Mouse (Mus musculus): ENCODE results near the gene Stau1.
"Not testable (repeated sequence)": the region's sequence is repeated elsewhere in the genome, so short reads cannot be mapped to it uniquely, and the experiment has no call there.

DNA sequence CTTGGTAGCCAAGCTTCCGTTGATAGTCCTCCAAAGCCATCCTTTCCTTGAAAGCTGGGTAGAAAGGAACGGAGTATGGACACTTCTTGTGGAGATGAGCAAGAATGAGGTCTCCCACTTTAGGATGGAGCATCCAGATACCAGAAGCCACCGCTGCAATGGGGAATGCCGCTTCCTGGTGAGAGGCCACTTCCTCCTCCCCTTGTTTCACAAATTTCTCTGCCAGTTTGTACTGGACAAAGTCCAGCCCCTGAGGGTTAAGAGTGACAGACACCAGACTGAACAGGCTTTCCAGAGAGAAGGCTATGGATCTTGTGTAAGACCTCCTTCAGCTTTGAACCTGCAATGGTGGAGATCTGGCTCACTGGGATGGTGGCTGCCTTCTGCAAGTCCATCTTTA is 11.5 kb upstream of the Stau1 start:
- TF ChIP-seq CTCF (IDR thresholded peaks at IDR 0.05; ENCODE audit: low read depth, low read length); GATA1 (IDR thresholded peaks at IDR 0.05; ENCODE audit: borderline replicate concordance, low read length): not testable (repeated sequence)
